Mouse (Mus musculus): Measurements from ENCODE around the gene Clint1. TPM values are rescaled to one million over a fixed set of nuclear protein-coding genes. Genes with fewer than 3 reads are reported as not detected.
"Not testable (repeated sequence)": the region's sequence is repeated elsewhere in the genome, so short reads cannot be mapped to it uniquely, and the experiment has no call there.

Gene Clint1
- polyA plus RNA-seq, 1 experiment from 2014 or later: 111 TPM

GRCm38 (mm10) chr11:45866534-45866933, 14.7 kb downstream of the Clint1 start:
- peaks cover 58% of the 10 kb centered on the region for H3K36me3 ChIP-seq
- no peaks in the 10 kb centered on the region for H3K9me3 ChIP-seq (replicated peaks)
- H3K27ac ChIP-seq: no peak overlapping the region; the same call in 1 of the 2 replicates
- no peak overlapping the region for H3K4me3 ChIP-seq
- no peak overlapping the region for H3K4me2 ChIP-seq
- peaks cover 82% of the 10 kb centered on the region for H3K4me1 ChIP-seq
- no peak overlapping the region for H3K9ac ChIP-seq
- H3K27me3 ChIP-seq (replicated peaks): no peaks in the 10 kb centered on the region
- ATAC-seq: no peak
- 89% methylated on average over 4 of the region's 4 CpGs for WGBS (ENCODE audit: insufficient replicate concordance)

- 57% methylated on average over 1 of the region's 1 CpGs for WGBS (ENCODE audit: insufficient replicate concordance)
- ATAC-seq: no peak
- Histone ChIP-seq H3K27me3 (replicated peaks) (no peaks in the 10 kb centered on the region), H3K9me3 (replicated peaks) (no peaks in the 10 kb centered on the region), H3K4me1 (peaks cover 47% of the 10 kb centered on the region), H3K9ac (no peak overlapping the region), H3K4me2 (no peak overlapping the region), H3K4me3 (no peak overlapping the region), H3K36me3 (peaks cover 59% of the 10 kb centered on the region), H3K27ac (no peak overlapping the region)
These were observed 21.8 kb downstream of the Clint1 start for GRCm38 (mm10) chr11:45873666-45874065.

GRCm38 (mm10) chr11:45874251-45874650, 22.4 kb downstream of the Clint1 start:
- no peak for ATAC-seq
- no peak overlapping the region for H3K27ac ChIP-seq
- no peak overlapping the region for H3K9ac ChIP-seq
- H3K36me3 ChIP-seq: peaks cover 59% of the 10 kb centered on the region
- H3K4me3 ChIP-seq: no peak overlapping the region
- H3K27me3 ChIP-seq (replicated peaks): no peaks in the 10 kb centered on the region
- 87% methylated on average over 6 of the region's 6 CpGs for WGBS (ENCODE audit: insufficient replicate concordance)
- H3K4me2 ChIP-seq: no peak overlapping the region
- no peaks in the 10 kb centered on the region for H3K9me3 ChIP-seq (replicated peaks)
- peaks cover 47% of the 10 kb centered on the region for H3K4me1 ChIP-seq

GRCm38 (mm10) chr11:45875351-45875935, 23.6 kb downstream of the Clint1 start:
- Histone ChIP-seq H3K9me3 (replicated peaks) (no peaks in the 10 kb centered on the region), H3K4me1 (peaks cover 47% of the 10 kb centered on the region), H3K4me3 (no peak overlapping the region), H3K36me3 (peaks cover 52% of the 10 kb centered on the region), H3K9ac (no peak overlapping the region), H3K27ac (no peak overlapping the region), H3K27me3 (replicated peaks) (no peaks in the 10 kb centered on the region), H3K4me2 (no peak overlapping the region)
- ATAC-seq: no peak
- 88% methylated on average over 7 of the region's 7 CpGs for WGBS (ENCODE audit: insufficient replicate concordance)

GRCm38 (mm10) chr11:45876036-45876435, 24.2 kb downstream of the Clint1 start:
- ATAC-seq: no peak
- no peak overlapping the region for H3K4me3 ChIP-seq
- no peak overlapping the region for H3K27ac ChIP-seq
- WGBS (ENCODE audit: insufficient replicate concordance): 77% methylated on average over 2 of the region's 2 CpGs
- peaks cover 47% of the 10 kb centered on the region for H3K4me1 ChIP-seq
- no peaks in the 10 kb centered on the region for H3K9me3 ChIP-seq (replicated peaks)
- peaks cover 56% of the 10 kb centered on the region for H3K36me3 ChIP-seq
- H3K9ac ChIP-seq: no peak overlapping the region
- H3K27me3 ChIP-seq (replicated peaks): no peaks in the 10 kb centered on the region
- H3K4me2 ChIP-seq: no peak overlapping the region

GRCm38 (mm10) chr11:45879366-45879765, 27.5 kb downstream of the Clint1 start:
- H3K4me1 ChIP-seq: peaks cover 50% of the 10 kb centered on the region
- peaks cover 54% of the 10 kb centered on the region for H3K36me3 ChIP-seq
- not testable (repeated sequence) for H3K4me2 ChIP-seq; H3K27ac ChIP-seq; H3K9me3 ChIP-seq (replicated peaks); H3K4me3 ChIP-seq; ATAC-seq; H3K27me3 ChIP-seq (replicated peaks); H3K9ac ChIP-seq
- 67% methylated on average over 4 of the region's 4 CpGs for WGBS (ENCODE audit: insufficient replicate concordance)

GRCm38 (mm10) chr11:45881026-45881682, 29.3 kb downstream of the Clint1 start:
- Histone ChIP-seq H3K27ac (peak overlapping the region; percentile 61; the same call in 1 of the 2 replicates), H3K27me3 (replicated peaks) (no peaks in the 10 kb centered on the region), H3K4me2 (no peak overlapping the region), H3K36me3 (peaks cover 60% of the 10 kb centered on the region), H3K9me3 (replicated peaks) (no peaks in the 10 kb centered on the region), H3K4me3 (no peak overlapping the region), H3K9ac (no peak overlapping the region), H3K4me1 (peaks cover 50% of the 10 kb centered on the region)
- ATAC-seq: no peak
- WGBS (ENCODE audit: insufficient replicate concordance): 78% methylated on average over 6 of the region's 6 CpGs

GRCm38 (mm10) chr11:45881683-45882068, 29.8 kb downstream of the Clint1 start:
- no peak for ATAC-seq
- Histone ChIP-seq H3K36me3 (peaks cover 60% of the 10 kb centered on the region), H3K27me3 (replicated peaks) (no peaks in the 10 kb centered on the region), H3K9ac (no peak overlapping the region), H3K4me1 (peaks cover 50% of the 10 kb centered on the region), H3K9me3 (replicated peaks) (no peaks in the 10 kb centered on the region), H3K27ac (no peak overlapping the region), H3K4me3 (no peak overlapping the region), H3K4me2 (no peak overlapping the region)
- 79% methylated on average over 5 of the region's 5 CpGs for WGBS (ENCODE audit: insufficient replicate concordance)

GRCm38 (mm10) chr11:45883270-45883931, 31.6 kb downstream of the Clint1 start:
- H3K4me3 ChIP-seq: no peak overlapping the region
- H3K27ac ChIP-seq: no peak overlapping the region
- H3K9me3 ChIP-seq (replicated peaks): no peaks in the 10 kb centered on the region
- peaks cover 66% of the 10 kb centered on the region for H3K36me3 ChIP-seq
- H3K27me3 ChIP-seq (replicated peaks): no peaks in the 10 kb centered on the region
- no peak overlapping the region for H3K4me2 ChIP-seq
- H3K4me1 ChIP-seq: peaks cover 39% of the 10 kb centered on the region
- ATAC-seq: no peak
- H3K9ac ChIP-seq: no peak overlapping the region
- WGBS (ENCODE audit: insufficient replicate concordance): 67% methylated on average over 8 of the region's 8 CpGs

GRCm38 (mm10) chr11:45884029-45884428, 32.2 kb downstream of the Clint1 start:
- H3K4me3 ChIP-seq: no peak overlapping the region
- H3K36me3 ChIP-seq: peaks cover 66% of the 10 kb centered on the region
- no peak overlapping the region for H3K27ac ChIP-seq
- H3K4me2 ChIP-seq: no peak overlapping the region
- peaks cover 32% of the 10 kb centered on the region for H3K4me1 ChIP-seq
- no peak for ATAC-seq
- H3K9ac ChIP-seq: no peak overlapping the region
- H3K9me3 ChIP-seq (replicated peaks): no peaks in the 10 kb centered on the region
- H3K27me3 ChIP-seq (replicated peaks): no peaks in the 10 kb centered on the region
- 57% methylated on average over 4 of the region's 4 CpGs for WGBS (ENCODE audit: insufficient replicate concordance)

- 91% methylated on average over 5 of the region's 5 CpGs for WGBS (ENCODE audit: insufficient replicate concordance)
- H3K27ac ChIP-seq: no peak overlapping the region
These were observed 33.9 kb downstream of the Clint1 start for GRCm38 (mm10) chr11:45885606-45886230.

GRCm38 (mm10) chr11:45886596-45886995, 34.7 kb downstream of the Clint1 start:
- ATAC-seq: no peak
- H3K27me3 ChIP-seq (replicated peaks): no peaks in the 10 kb centered on the region
- peaks cover 80% of the 10 kb centered on the region for H3K36me3 ChIP-seq
- no peak overlapping the region for H3K9ac ChIP-seq
- H3K4me2 ChIP-seq: no peak overlapping the region
- H3K9me3 ChIP-seq (replicated peaks): no peaks in the 10 kb centered on the region
- H3K4me3 ChIP-seq: no peak overlapping the region
- H3K4me1 ChIP-seq: peaks cover 13% of the 10 kb centered on the region; the same call in 1 of the 2 replicates
- H3K27ac ChIP-seq: no peak overlapping the region
- WGBS (ENCODE audit: insufficient replicate concordance): 86% methylated on average over 5 of the region's 5 CpGs

More at GRCm38 (mm10) chr11:45885606-45886230, 33.9 kb downstream of the Clint1 start:
- Histone ChIP-seq H3K27me3 (replicated peaks) (no peaks in the 10 kb centered on the region), H3K9ac (no peak overlapping the region), H3K4me3 (no peak overlapping the region), H3K4me1 (peaks cover 15% of the 10 kb centered on the region), H3K4me2 (no peak overlapping the region), H3K36me3 (peaks cover 73% of the 10 kb centered on the region), H3K9me3 (replicated peaks) (no peaks in the 10 kb centered on the region)
- no peak for ATAC-seq

Measured in liver, embryonic 12.5 days (tissue).